24 mouse cellular contexts compared by ENCODE assay signal in genomic region chr8:117627096-117627495, GRCm38 (mm10).
"Had no signal": no experiment of that assay in that cellular context is flagged by ENCODE, and none has a peak within 500 bp of the region (broad histone marks: within the 10 kb centered on the region; RNA-seq: fewer than 3 reads in every experiment).

No protein-coding gene starts in this region.

- H3K4me1 ChIP-seq: heart, embryonic 13.5 days; heart, embryonic 15.5 days; kidney, embryonic 15.5 days; limb, embryonic 13.5 days; limb, embryonic 15.5 days; liver, embryonic 12.5 days had no signal

- DNase-seq: gastrocnemius, postnatal 14 days; gastrocnemius, postnatal 36 days; heart, adult 11 months; heart, adult 2 months; heart, postnatal 14 days; heart, postnatal 36 days; kidney, adult 11 months; kidney, adult 2 months; kidney, adult 9 months; kidney, postnatal 14 days; kidney, postnatal 36 days; layer of hippocampus, adult 9-11 months; layer of hippocampus, postnatal 36 days had no signal

- ATAC-seq: hindbrain, embryonic 16.5 days; liver, embryonic 12.5 days had no signal

- H3K4me2 ChIP-seq: heart, embryonic 11.5 days; heart, embryonic 13.5 days; heart, embryonic 15.5 days; hindbrain, embryonic 14.5 days; kidney, embryonic 15.5 days; limb, embryonic 13.5 days; limb, embryonic 15.5 days; liver, embryonic 12.5 days had no signal

- H3K9ac ChIP-seq: heart, embryonic 13.5 days; heart, embryonic 15.5 days; hindbrain, embryonic 14.5 days; kidney, embryonic 15.5 days; limb, embryonic 13.5 days; limb, embryonic 15.5 days; liver, embryonic 12.5 days; liver, embryonic 14.5 days had no signal

- H3K36me3 ChIP-seq: heart, embryonic 13.5 days; heart, embryonic 15.5 days; kidney, embryonic 15.5 days; limb, embryonic 13.5 days; limb, embryonic 15.5 days; liver, embryonic 12.5 days had no signal

- H3K27me3 ChIP-seq: heart, embryonic 13.5 days; heart, embryonic 15.5 days; kidney, embryonic 15.5 days; limb, embryonic 13.5 days; limb, embryonic 15.5 days; liver, embryonic 12.5 days had no signal

- H3K4me3 ChIP-seq: heart, adult 2 months; heart, embryonic 13.5 days; heart, embryonic 15.5 days; kidney, embryonic 15.5 days; limb, embryonic 13.5 days; limb, embryonic 15.5 days; liver, embryonic 12.5 days had no signal

- H3K27ac ChIP-seq: heart, adult 2 months; heart, embryonic 13.5 days; heart, embryonic 15.5 days; hindbrain, embryonic 14.5 days; kidney, embryonic 15.5 days; kidney, postnatal 0 days; limb, embryonic 13.5 days; limb, embryonic 15.5 days; liver, embryonic 12.5 days; liver, embryonic 14.5 days had no signal

- H3K9me3 ChIP-seq: heart, embryonic 15.5 days; kidney, embryonic 15.5 days; limb, embryonic 15.5 days; liver, embryonic 12.5 days had no signal
